Mouse (Mus musculus) neural tube, embryonic 14.5 days (tissue): ENCODE measurements at regions not wholly inside any gene's neighbourhood (a gene's known extent, or its start where the extent isn't known, plus 50 kb on each side); places are given as distances from the start of the nearest gene placed in this dataset.

ENCODE experiments used
- ATAC-seq: fragments of 200-750 bp; cut with Nextera tagmentation; 2 replicates; pipeline ENCODE4 v1.8.0; 2017; ENCODE audit warnings: low read depth, mild to moderate bottlenecking, moderate TSS enrichment, moderate library complexity
- H3K27ac ChIP-seq: fragments of 300-500 bp; sonication (generic); 2 replicates; pipeline ENCODE4 v1.5.1; 2014; ENCODE audit warnings: low read depth, mild to moderate bottlenecking, control low read depth, low read length, moderate library complexity, mixed read lengths
- H3K27me3 ChIP-seq: fragments of 300-500 bp; sonication (generic); 2 replicates; pipeline ENCODE4 v1.6.1; 2014; ENCODE audit warnings: low read length; ENCODE audit not compliant: control insufficient read depth, insufficient read depth
- H3K36me3 ChIP-seq: fragments of 300-500 bp; sonication (generic); 2 replicates; pipeline ENCODE4 v1.6.1; 2014; ENCODE audit warnings: low read length, mixed read lengths; ENCODE audit not compliant: control insufficient read depth, insufficient read depth
- H3K4me1 ChIP-seq: fragments of 300-500 bp; sonication (generic); 2 replicates; pipeline ENCODE4 v1.6.1; 2014; ENCODE audit warnings: low read length; ENCODE audit not compliant: control insufficient read depth, insufficient read depth
- H3K4me2 ChIP-seq: fragments of 300-500 bp; sonication (generic); 2 replicates; pipeline ENCODE4 v1.6.1; 2014; ENCODE audit warnings: mild to moderate bottlenecking, low read depth, low read length, control low read depth
- H3K4me3 ChIP-seq: fragments of 300-500 bp; sonication (generic); 2 replicates; pipeline ENCODE4 v1.5.1; 2014; ENCODE audit warnings: low read depth, low read length, control low read depth, mixed read lengths
- H3K9ac ChIP-seq: fragments of 300-500 bp; sonication (generic); replicated peaks from 2 replicates; pipeline ENCODE4 v1.6.1; 2014; ENCODE audit warnings: low read depth, mild to moderate bottlenecking, control low read depth, low read length, mixed read lengths
- H3K9me3 ChIP-seq: fragments of 300-500 bp; sonication (generic); 2 replicates; pipeline ENCODE4 v1.6.1; 2016; ENCODE audit warnings: low read length; ENCODE audit not compliant: control insufficient read depth
- WGBS: fragments of 180-500 bp; shearing (Covaris S2); extraction: QIAGEN DNeasy Blood & Tissue Kit; methylation state at CpG from one replicate; pipeline ENCODE4 v1.1.7; 2014; 5-methylcytosine and 5-hydroxymethylcytosine counted together

DNA sequence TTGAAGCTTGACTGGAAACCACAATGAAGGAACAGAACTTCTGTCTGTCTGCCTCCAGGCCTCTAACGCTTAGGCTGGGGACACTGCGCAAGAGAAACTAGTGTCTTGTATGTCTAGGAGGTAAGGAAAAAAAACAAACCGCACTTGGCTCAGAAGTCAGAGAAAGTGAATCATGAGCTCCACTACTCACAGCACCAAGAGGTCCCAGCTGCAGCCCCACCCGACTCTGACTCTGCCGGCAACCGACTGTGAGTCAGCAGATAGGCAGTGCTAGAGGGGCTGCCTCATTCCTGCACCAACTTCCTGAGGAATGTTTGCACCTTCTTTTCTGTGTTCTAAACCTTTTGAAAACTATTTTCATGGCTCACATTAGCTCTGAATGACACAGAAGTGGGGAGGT, 109.5 kb downstream of the Gja1 start:
- Histone ChIP-seq H3K4me2 (no peak overlapping the region), H3K4me3 (no peak overlapping the region), H3K27me3 (no peaks in the 10 kb centered on the region), H3K4me1 (no peaks in the 10 kb centered on the region), H3K9me3 (no peaks in the 10 kb centered on the region), H3K36me3 (no peaks in the 10 kb centered on the region), H3K9ac (no peak overlapping the region), H3K27ac (no peak overlapping the region)
- ATAC-seq: no peak
- 83% methylated on average over 6 of the region's 6 CpGs for WGBS

GRCm38 (mm10) chr10:56493461-56493860, 116.3 kb downstream of the Gja1 start:
- Histone ChIP-seq H3K36me3 (no peaks in the 10 kb centered on the region), H3K27me3 (no peaks in the 10 kb centered on the region), H3K9ac (no peak overlapping the region), H3K4me2 (no peak overlapping the region), H3K27ac (no peak overlapping the region), H3K4me3 (no peak overlapping the region), H3K4me1 (no peaks in the 10 kb centered on the region), H3K9me3 (no peaks in the 10 kb centered on the region)
- ATAC-seq: no peak
- 58% methylated on average over 1 of the region's 1 CpGs for WGBS

DNA sequence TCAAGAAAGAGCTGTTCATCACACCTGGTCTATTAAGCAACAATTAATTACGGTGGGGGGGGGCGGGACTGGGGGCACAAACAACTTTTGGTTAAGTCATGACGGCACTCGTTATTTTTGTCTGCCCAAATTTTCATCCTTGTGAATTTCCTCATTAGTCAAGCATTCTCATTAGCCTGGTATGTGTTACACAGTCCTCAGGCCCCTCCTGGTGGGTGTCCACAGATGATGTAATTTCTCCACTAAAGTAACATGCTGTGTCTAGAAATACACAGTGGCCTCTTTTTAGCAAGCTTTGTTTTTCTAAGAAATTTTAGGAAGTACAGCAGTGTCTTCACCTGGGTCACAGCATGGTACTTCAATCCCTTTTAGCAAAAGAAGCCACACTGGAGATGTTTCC, 118.2 kb downstream of the Gja1 start:
- 84% methylated on average over 4 of the region's 4 CpGs for WGBS
- no peaks in the 10 kb centered on the region for H3K36me3 ChIP-seq
- no peak overlapping the region for H3K27ac ChIP-seq
- H3K4me1 ChIP-seq: no peaks in the 10 kb centered on the region
- H3K4me2 ChIP-seq: no peak overlapping the region
- H3K9me3 ChIP-seq: no peaks in the 10 kb centered on the region
- no peaks in the 10 kb centered on the region for H3K27me3 ChIP-seq
- no peak overlapping the region for H3K4me3 ChIP-seq
- no peak for ATAC-seq
- no peak overlapping the region for H3K9ac ChIP-seq

GRCm38 (mm10) chr10:56519041-56519440, 141.9 kb downstream of the Gja1 start:
- Histone ChIP-seq H3K27me3 (no peaks in the 10 kb centered on the region), H3K4me1 (no peaks in the 10 kb centered on the region)
- 93% methylated on average over 1 of the region's 1 CpGs for WGBS

DNA sequence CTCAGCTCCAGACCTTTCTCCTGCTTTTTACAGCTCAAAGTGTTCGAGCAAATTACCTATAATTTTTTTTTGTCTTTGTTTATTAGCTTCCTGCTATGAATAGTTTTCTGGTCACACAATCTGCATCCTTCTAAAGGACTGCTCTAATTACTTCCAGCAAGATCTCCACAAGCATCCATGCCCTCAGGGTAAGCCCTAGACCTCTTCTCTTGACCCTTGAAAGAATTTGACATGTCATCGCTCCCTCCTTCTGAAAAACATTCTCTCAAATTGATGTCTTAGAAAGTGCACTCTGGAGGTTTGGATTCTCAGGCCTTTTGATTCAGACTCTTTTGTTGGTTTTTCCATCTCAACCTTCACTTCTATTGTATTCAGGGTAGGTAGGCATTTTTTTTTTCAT, 148.7 kb downstream of the Gja1 start:
- no peak overlapping the region for H3K9ac ChIP-seq
- no peak overlapping the region for H3K4me3 ChIP-seq
- no peak for ATAC-seq
- H3K4me2 ChIP-seq: no peak overlapping the region
- H3K4me1 ChIP-seq: no peaks in the 10 kb centered on the region
- no peaks in the 10 kb centered on the region for H3K36me3 ChIP-seq
- no peaks in the 10 kb centered on the region for H3K9me3 ChIP-seq
- 81% methylated on average over 2 of the region's 2 CpGs for WGBS
- no peaks in the 10 kb centered on the region for H3K27me3 ChIP-seq
- no peak overlapping the region for H3K27ac ChIP-seq

More at GRCm38 (mm10) chr10:56519041-56519440, 141.9 kb downstream of the Gja1 start:
- Histone ChIP-seq H3K4me2 (no peak overlapping the region), H3K27ac (no peak overlapping the region), H3K9me3 (no peaks in the 10 kb centered on the region), H3K9ac (no peak overlapping the region), H3K4me3 (no peak overlapping the region), H3K36me3 (no peaks in the 10 kb centered on the region)
- ATAC-seq: no peak

DNA sequence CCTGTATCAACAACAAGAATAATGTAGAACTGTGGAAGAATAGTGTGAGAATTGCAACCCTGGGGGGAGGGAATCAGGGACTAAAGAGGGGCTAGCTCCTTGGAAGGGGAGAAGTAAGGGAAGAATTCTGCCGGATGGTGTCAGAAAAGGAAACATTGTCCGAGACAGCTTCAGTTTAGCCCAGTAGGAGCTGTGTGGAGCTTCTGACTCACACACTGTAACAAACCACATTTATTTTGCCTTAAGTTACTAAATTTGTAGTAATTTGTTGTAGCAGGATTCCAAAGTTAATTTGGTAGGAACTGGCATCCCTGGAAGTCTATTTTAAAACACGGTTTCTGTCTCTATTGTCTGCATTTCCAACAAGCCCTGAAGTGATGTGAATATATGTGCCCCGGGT, 160.0 kb downstream of the Gja1 start:
- H3K4me3 ChIP-seq: no peak overlapping the region
- no peak overlapping the region for H3K4me2 ChIP-seq
- H3K27me3 ChIP-seq: no peaks in the 10 kb centered on the region
- no peaks in the 10 kb centered on the region for H3K36me3 ChIP-seq
- ATAC-seq: no peak
- WGBS: 58% methylated on average over 4 of the region's 4 CpGs
- no peak overlapping the region for H3K27ac ChIP-seq
- no peaks in the 10 kb centered on the region for H3K9me3 ChIP-seq
- H3K9ac ChIP-seq: no peak overlapping the region
- no peaks in the 10 kb centered on the region for H3K4me1 ChIP-seq

DNA sequence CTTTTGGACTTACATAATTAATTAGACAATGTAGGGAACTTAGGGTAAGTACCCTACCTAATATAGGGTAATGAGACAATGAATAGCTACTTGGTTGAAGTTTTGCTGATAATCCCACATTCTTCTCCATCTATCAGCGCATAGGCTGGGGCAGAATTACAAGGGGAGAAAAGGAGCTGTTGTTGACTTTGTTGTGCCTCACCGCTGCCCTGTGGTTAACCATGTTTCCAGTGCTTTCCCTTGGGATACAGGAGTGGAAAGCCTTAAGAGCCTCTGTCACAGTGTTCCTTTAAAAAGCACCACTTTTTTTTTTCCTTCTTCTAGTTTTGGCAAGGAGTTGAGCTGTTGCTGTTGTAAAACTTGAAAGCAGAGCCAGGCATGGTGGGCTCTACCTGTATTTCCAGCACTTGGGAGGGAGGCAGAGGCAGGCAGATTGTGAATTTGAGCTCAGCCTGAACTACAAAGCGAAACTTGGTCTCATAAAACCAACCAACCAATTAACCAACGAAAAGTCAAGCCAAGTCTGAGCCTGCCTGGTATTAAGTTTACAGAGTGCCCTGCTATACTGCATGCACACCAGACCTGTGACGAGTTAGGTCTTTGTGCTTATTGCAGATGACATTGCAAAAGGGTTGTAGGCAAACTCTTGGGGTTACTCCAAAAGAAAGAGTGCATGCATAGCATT, 162.8 kb downstream of the Gja1 start:
- Histone ChIP-seq H3K36me3 (no peaks in the 10 kb centered on the region), H3K9me3 (no peaks in the 10 kb centered on the region), H3K27ac (no peak overlapping the region), H3K4me1 (no peaks in the 10 kb centered on the region), H3K4me3 (no peak overlapping the region), H3K27me3 (no peaks in the 10 kb centered on the region), H3K4me2 (no peak overlapping the region), H3K9ac (no peak overlapping the region)
- ATAC-seq: no peak
- 81% methylated on average over 5 of the region's 5 CpGs for WGBS

DNA sequence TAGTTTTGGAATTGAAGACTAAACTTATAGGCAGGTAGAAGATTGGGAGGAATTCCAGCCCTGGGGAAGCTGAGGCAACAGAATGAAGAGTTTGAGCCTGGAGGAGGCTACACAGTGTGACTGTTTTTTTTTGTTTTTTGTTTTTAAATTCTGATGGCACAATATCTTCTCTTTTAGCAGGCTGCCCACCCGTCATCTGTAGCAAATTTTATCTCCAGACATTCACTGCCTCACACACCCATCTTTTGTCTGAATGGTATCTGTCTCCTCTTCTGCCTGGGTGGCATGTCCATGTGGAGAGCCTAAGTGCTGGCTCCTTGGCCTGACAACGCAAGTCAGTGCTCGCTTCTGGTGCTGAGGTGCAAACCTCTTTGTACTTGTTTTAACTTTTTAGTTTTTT, 165.0 kb downstream of the Gja1 start:
- no peaks in the 10 kb centered on the region for H3K4me1 ChIP-seq
- WGBS: 86% methylated on average over 3 of the region's 3 CpGs
- H3K9me3 ChIP-seq: no peaks in the 10 kb centered on the region
- no peak overlapping the region for H3K9ac ChIP-seq
- ATAC-seq: no peak
- no peak overlapping the region for H3K4me3 ChIP-seq
- H3K27ac ChIP-seq: no peak overlapping the region
- H3K36me3 ChIP-seq: no peaks in the 10 kb centered on the region
- H3K27me3 ChIP-seq: no peaks in the 10 kb centered on the region
- H3K4me2 ChIP-seq: no peak overlapping the region

- Histone ChIP-seq H3K4me1 (no peaks in the 10 kb centered on the region), H3K27ac (no peak overlapping the region), H3K36me3 (no peaks in the 10 kb centered on the region), H3K27me3 (no peaks in the 10 kb centered on the region), H3K4me2 (no peak overlapping the region), H3K9me3 (no peaks in the 10 kb centered on the region), H3K4me3 (no peak overlapping the region), H3K9ac (no peak overlapping the region)
- WGBS: 69% methylated on average over 3 of the region's 3 CpGs
- no peak for ATAC-seq
Observed at GRCm38 (mm10) chr10:56545989-56546388, 168.9 kb downstream of the Gja1 start.
